Mouse (Mus musculus) erythroblast, embryonic 14.5 days (primary cell): ENCODE results near the gene Wnk4.

Source experiments
- GATA1 ChIP-seq: IDR thresholded peaks from 2 replicates; pipeline ENCODE4 v1.6.1; 2012; ENCODE audit warnings: low read length, inconsistent platforms, mixed read lengths
- TAL1 ChIP-seq: IDR thresholded peaks from 3 replicates; pipeline ENCODE4 v1.6.1; 2012; ENCODE audit warnings: low read length, inconsistent platforms, mixed read lengths

DNA sequence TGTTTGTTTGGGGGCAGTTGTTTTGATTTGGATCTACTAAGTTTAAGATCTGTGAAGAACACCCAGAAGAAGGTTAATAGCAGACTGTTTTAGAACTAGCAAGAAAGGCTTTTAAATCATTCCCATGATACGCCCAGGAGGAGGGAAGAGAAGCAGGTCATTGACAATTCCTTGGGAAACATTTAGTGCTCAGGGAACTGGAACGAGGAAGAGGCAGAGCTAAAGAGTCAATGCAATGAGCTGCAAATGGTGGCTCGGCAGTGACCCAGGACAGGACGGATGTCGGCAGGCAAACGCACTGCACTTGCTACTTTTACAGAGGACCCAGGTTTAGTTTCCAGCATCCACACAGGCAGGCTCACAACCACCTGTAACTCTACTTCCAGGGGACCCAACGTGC lies 20.5 kb downstream of the Wnk4 start:
- no peak for TF ChIP-seq GATA1
- no peak for TF ChIP-seq TAL1
